Mouse (Mus musculus): ENCODE results near the gene 4931429L15Rik.

The 4931429L15Rik gene

DNA sequence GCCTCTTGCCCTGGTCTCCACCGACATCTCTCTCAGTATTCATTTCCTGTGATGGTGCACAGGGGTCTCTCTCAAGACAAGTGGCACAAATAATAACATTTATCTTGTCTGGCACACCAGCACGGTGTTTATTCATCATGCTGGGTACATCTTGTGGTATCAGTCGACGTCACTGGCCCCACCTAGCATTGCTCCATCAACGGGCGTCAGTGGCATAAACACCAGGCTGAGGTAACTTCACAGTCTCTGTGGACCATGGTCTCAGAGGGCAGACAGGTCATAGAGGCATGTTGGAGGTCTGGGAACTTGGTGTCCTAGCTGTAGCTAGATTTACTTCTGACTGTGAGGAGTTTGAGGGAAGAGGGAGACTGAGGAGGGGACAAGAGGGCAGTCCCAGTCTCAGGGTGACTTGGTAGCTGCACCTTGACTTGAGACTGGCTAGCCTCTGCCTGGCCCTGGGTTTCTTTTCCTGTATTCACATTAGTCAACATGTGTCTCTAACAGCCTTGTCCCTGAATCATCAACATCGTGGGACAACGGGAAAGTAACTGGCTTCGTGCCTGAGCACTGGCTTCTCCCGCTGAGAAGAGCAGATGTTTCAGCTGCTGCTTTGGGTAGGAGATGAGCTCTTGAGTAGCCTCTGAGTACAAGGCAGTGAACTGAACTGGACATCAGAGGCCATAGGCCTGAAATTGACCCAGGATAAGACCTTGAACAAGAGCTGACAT is 63.0 kb downstream of the 4931429L15Rik start:
- DNase-seq, result no peak

DNA sequence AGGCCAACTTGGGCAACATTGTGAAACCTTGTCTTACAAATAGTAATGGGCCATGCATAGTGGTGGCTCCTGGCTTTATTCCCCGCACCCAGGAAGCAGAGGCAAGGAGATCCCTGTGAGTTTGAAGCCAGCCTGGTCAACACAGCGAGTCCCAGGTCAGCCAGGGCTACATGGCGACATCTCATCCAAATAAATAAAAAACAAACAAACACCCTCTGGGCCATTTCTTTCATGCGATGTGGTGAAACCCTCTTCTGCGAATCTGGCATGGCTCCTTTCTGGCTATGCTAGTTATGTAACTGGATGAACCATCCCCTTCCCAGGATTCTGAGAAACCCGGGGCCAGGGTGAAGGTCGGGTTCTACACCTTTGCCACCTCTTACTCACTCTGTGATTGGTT is 63.6 kb downstream of the 4931429L15Rik start:
- no peak for DNase-seq

Measured in embryo, embryonic 11 days (tissue).